Mouse (Mus musculus): ENCODE measurements at regions not wholly inside any gene's neighbourhood (a gene's known extent, or its start where the extent isn't known, plus 50 kb on each side); places are given as distances from the start of the nearest gene placed in this dataset.

DNA sequence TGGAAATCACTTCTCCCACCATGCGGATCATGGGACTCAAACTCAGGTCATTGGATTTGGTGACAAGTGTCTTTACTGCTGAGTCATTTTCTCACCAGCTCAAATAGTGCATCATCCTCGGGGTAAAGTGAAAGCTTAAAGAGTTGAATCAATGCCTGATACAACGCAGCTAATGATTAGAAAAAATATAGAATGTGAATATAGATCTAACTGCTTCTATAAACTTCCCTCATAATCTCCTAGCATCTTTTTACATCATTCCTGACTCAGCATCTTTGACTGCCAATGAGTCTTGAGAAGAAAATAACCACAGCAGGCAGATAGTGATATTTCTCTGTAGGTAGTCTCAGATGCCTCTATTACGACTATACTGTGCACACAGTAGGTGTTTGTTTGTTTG, 640.0 kb downstream of the Lmo4 start:
- no peak for TF ChIP-seq CTCF (IDR thresholded peaks at IDR 0.05; ENCODE audit: low read depth)
- no peak for TF ChIP-seq EP300 (IDR thresholded peaks at IDR 0.05; ENCODE audit: low read depth)

Measured in heart, postnatal 0 days (tissue).